Mouse (Mus musculus) lung, embryonic 16.5 days (tissue): ENCODE results near the gene Naip5. TPM values are rescaled to one million over a fixed set of nuclear protein-coding genes. Genes with fewer than 3 reads are reported as not detected.
"Not testable (repeated sequence)": the region's sequence is repeated elsewhere in the genome, so short reads cannot be mapped to it uniquely, and the experiment has no call there.

Source experiments
- ATAC-seq: fragments of 200-750 bp; cut with Nextera tagmentation; 2 replicates; pipeline ENCODE4 v1.8.0; 2017; ENCODE audit warnings: low read depth, mild to moderate bottlenecking, moderate library complexity
- H3K27ac ChIP-seq: fragments of 300-500 bp; sonication (generic); 2 replicates; pipeline ENCODE4 v1.5.1; 2014; ENCODE audit warnings: mild to moderate bottlenecking, control low read depth, low read length
- H3K27me3 ChIP-seq: fragments of 300-500 bp; sonication (generic); 2 replicates; pipeline ENCODE4 v1.6.1; 2014; ENCODE audit warnings: low read depth, low read length, mixed read lengths; ENCODE audit not compliant: control insufficient read depth, insufficient read depth
- H3K36me3 ChIP-seq: fragments of 300-500 bp; sonication (generic); 2 replicates; pipeline ENCODE4 v1.6.1; 2014; ENCODE audit warnings: low read length; ENCODE audit not compliant: control insufficient read depth, insufficient read depth
- H3K4me1 ChIP-seq: fragments of 300-500 bp; sonication (generic); replicated peaks from 2 replicates; pipeline ENCODE4 v1.6.1; 2014; ENCODE audit warnings: low read length, mixed read lengths; ENCODE audit not compliant: control insufficient read depth, insufficient read depth
- H3K4me2 ChIP-seq: fragments of 300-500 bp; sonication (generic); 2 replicates; pipeline ENCODE4 v1.6.1; 2014; ENCODE audit warnings: low read depth, low read length, control low read depth
- H3K4me3 ChIP-seq: fragments of 300-500 bp; sonication (generic); 2 replicates; pipeline ENCODE4 v1.5.1; 2014; ENCODE audit warnings: mild to moderate bottlenecking, low read length, control low read depth
- H3K9ac ChIP-seq: fragments of 300-500 bp; sonication (generic); 2 replicates; pipeline ENCODE4 v1.6.1; 2014; ENCODE audit warnings: low read length, control low read depth
- H3K9me3 ChIP-seq: fragments of 300-500 bp; sonication (generic); 2 replicates; pipeline ENCODE4 v1.6.1; 2016; ENCODE audit warnings: low read length; ENCODE audit not compliant: control insufficient read depth
- WGBS: fragments of 180-500 bp; shearing (Covaris S2); extraction: QIAGEN DNeasy Blood & Tissue Kit; methylation state at CpG from one replicate; pipeline ENCODE4 v1.1.7; 2014; 5-methylcytosine and 5-hydroxymethylcytosine counted together
- polyA plus RNA-seq: library from polyadenylated mRNA; unstranded; fragments of >200 nt; fragmentation: Nextera tagmentation; extraction: Ambion mirVana; gene quantifications from 2 replicates; pipeline ENCODE4 v1.2.1, GENCODE M21; 2015

The Naip5 gene
- polyA plus RNA-seq, 1 experiment from 2014 or later, result 0.31 TPM

GRCm38 (mm10) chr13:100210540-100210939 is 35.6 kb downstream of the Naip5 start:
- ATAC-seq, result no peak
- Histone ChIP-seq H3K4me2 (no peak overlapping the region), H3K27ac (no peak overlapping the region), H3K9ac (no peak overlapping the region), H3K36me3 (no peaks in the 10 kb centered on the region), H3K9me3 (no peaks in the 10 kb centered on the region), H3K4me1 (no peaks in the 10 kb centered on the region), H3K4me3 (no peak overlapping the region), H3K27me3 (no peaks in the 10 kb centered on the region)
- 24% methylated on average over 8 of the region's 8 CpGs for WGBS

GRCm38 (mm10) chr13:100203319-100203718 is 42.8 kb downstream of the Naip5 start:
- 79% methylated on average over 1 of the region's 1 CpGs for WGBS
- H3K27ac ChIP-seq, result no peak overlapping the region
- no peaks in the 10 kb centered on the region for H3K27me3 ChIP-seq
- H3K4me1 ChIP-seq, result no peaks in the 10 kb centered on the region
- no peak for ATAC-seq
- H3K36me3 ChIP-seq, result no peaks in the 10 kb centered on the region
- H3K4me3 ChIP-seq, result no peak overlapping the region
- H3K9me3 ChIP-seq, result no peaks in the 10 kb centered on the region
- H3K9ac ChIP-seq, result no peak overlapping the region
- H3K4me2 ChIP-seq, result no peak overlapping the region

GRCm38 (mm10) chr13:100201659-100202333 is 44.3 kb downstream of the Naip5 start, which contains the start of gene Naip2:
TSS of gene Naip2 (minus strand) at chr13:100202092.
- H3K36me3 ChIP-seq, H3K4me3 ChIP-seq, H3K9ac ChIP-seq, H3K27ac ChIP-seq, H3K27me3 ChIP-seq, ATAC-seq, H3K4me2 ChIP-seq, H3K9me3 ChIP-seq, H3K4me1 ChIP-seq: not testable (repeated sequence)
- WGBS, result 35% methylated on average over 3 of the region's 3 CpGs

- no peak overlapping the region for H3K27ac ChIP-seq
These were observed 45.3 kb downstream of the Naip5 start for GRCm38 (mm10) chr13:100200778-100201177.

GRCm38 (mm10) chr13:100195421-100195820 is 50.7 kb downstream of the Naip5 start:
- ATAC-seq, result no peak
- no peak overlapping the region for H3K4me2 ChIP-seq

More at GRCm38 (mm10) chr13:100200778-100201177, 45.3 kb downstream of the Naip5 start:
- no peaks in the 10 kb centered on the region for H3K27me3 ChIP-seq
- H3K4me1 ChIP-seq, result no peaks in the 10 kb centered on the region
- no peaks in the 10 kb centered on the region for H3K36me3 ChIP-seq
- H3K4me2 ChIP-seq, result no peak overlapping the region
- H3K9ac ChIP-seq, result no peak overlapping the region
- H3K9me3 ChIP-seq, result no peaks in the 10 kb centered on the region
- no peak overlapping the region for H3K4me3 ChIP-seq
- no peak for ATAC-seq

GRCm38 (mm10) chr13:100183111-100183510 is 63.0 kb downstream of the Naip5 start:
- H3K27ac ChIP-seq, H3K9ac ChIP-seq, H3K4me3 ChIP-seq, H3K27me3 ChIP-seq, H3K4me1 ChIP-seq, H3K4me2 ChIP-seq, H3K36me3 ChIP-seq, ATAC-seq, H3K9me3 ChIP-seq: not testable (repeated sequence)

More at GRCm38 (mm10) chr13:100195421-100195820, 50.7 kb downstream of the Naip5 start:
- WGBS, result 79% methylated on average over 3 of the region's 3 CpGs
- H3K4me1 ChIP-seq, result no peaks in the 10 kb centered on the region
- H3K4me3 ChIP-seq, result no peak overlapping the region
- H3K9me3 ChIP-seq, result no peaks in the 10 kb centered on the region
- H3K27ac ChIP-seq, result no peak overlapping the region
- H3K9ac ChIP-seq, result no peak overlapping the region
- H3K27me3 ChIP-seq, result no peaks in the 10 kb centered on the region
- H3K36me3 ChIP-seq, result no peaks in the 10 kb centered on the region

- ATAC-seq, H3K4me3 ChIP-seq, H3K9ac ChIP-seq, H3K27me3 ChIP-seq, H3K9me3 ChIP-seq, H3K27ac ChIP-seq, H3K36me3 ChIP-seq, H3K4me1 ChIP-seq, H3K4me2 ChIP-seq: not testable (repeated sequence)
- 66% methylated on average over 3 of the region's 5 CpGs for WGBS
These were observed 71.8 kb downstream of the Naip5 start for GRCm38 (mm10) chr13:100174360-100174759.

GRCm38 (mm10) chr13:100166378-100166777 is 79.7 kb downstream of the Naip5 start:
- H3K27ac ChIP-seq, H3K4me1 ChIP-seq, ATAC-seq, H3K4me2 ChIP-seq, H3K4me3 ChIP-seq, H3K36me3 ChIP-seq, H3K9me3 ChIP-seq, H3K9ac ChIP-seq, H3K27me3 ChIP-seq: not testable (repeated sequence)
- WGBS, result 61% methylated on average over 2 of the region's 2 CpGs

GRCm38 (mm10) chr13:100162467-100162866 is 83.7 kb downstream of the Naip5 start:
- not testable (repeated sequence) for H3K9me3 ChIP-seq, ATAC-seq, H3K9ac ChIP-seq, H3K27me3 ChIP-seq, H3K36me3 ChIP-seq, H3K4me2 ChIP-seq, H3K27ac ChIP-seq, H3K4me3 ChIP-seq, H3K4me1 ChIP-seq
